Mouse (Mus musculus) thymus, postnatal 4 days (tissue): Measurements from ENCODE around the gene Fam43b.

Source experiments
- DNase-seq: peaks from one replicate; pipeline ENCODE4 v3.0.0; 2021

Gene Fam43b

GRCm38 (mm10) chr4:138393703-138394102 is 2.6 kb downstream of the Fam43b start:
- no peak for DNase-seq

- DNase-seq, result no peak
Observed at GRCm38 (mm10) chr4:138383789-138384188, 12.5 kb downstream of the Fam43b start.

- DNase-seq, result peak; percentile 23
Observed at GRCm38 (mm10) chr4:138382462-138382861, 13.9 kb downstream of the Fam43b start.

- no peak for DNase-seq
Observed at GRCm38 (mm10) chr4:138380132-138380689, 16.1 kb downstream of the Fam43b start.

GRCm38 (mm10) chr4:138379091-138379840 is 17.1 kb downstream of the Fam43b start:
- DNase-seq, result peak; percentile 25

- DNase-seq, result peak; percentile 20
Observed at GRCm38 (mm10) chr4:138377526-138377925, 18.8 kb downstream of the Fam43b start.

- DNase-seq, result no peak
Observed at GRCm38 (mm10) chr4:138375117-138375516, 21.2 kb downstream of the Fam43b start.

GRCm38 (mm10) chr4:138370996-138371516 is 25.3 kb downstream of the Fam43b start:
- DNase-seq, result no peak

- DNase-seq, result no peak
Observed at GRCm38 (mm10) chr4:138368498-138369260, 27.6 kb downstream of the Fam43b start.

GRCm38 (mm10) chr4:138367641-138368497 is 28.5 kb downstream of the Fam43b start, which contains the start of gene Cda:
Cda (minus strand) TSS chr4:138367992.
- peak; percentile 10 for DNase-seq

- DNase-seq, result no peak
Observed at GRCm38 (mm10) chr4:138366561-138366960, 29.8 kb downstream of the Fam43b start.

GRCm38 (mm10) chr4:138363511-138363910 is 32.8 kb downstream of the Fam43b start:
- no peak for DNase-seq

GRCm38 (mm10) chr4:138362883-138363282 is 33.4 kb downstream of the Fam43b start:
- no peak for DNase-seq

GRCm38 (mm10) chr4:138361370-138361821 is 34.9 kb downstream of the Fam43b start:
- no peak for DNase-seq

- no peak for DNase-seq
Observed at GRCm38 (mm10) chr4:138358176-138358575, 38.2 kb downstream of the Fam43b start.

GRCm38 (mm10) chr4:138356551-138356950 is 39.8 kb downstream of the Fam43b start:
- DNase-seq, result no peak

- DNase-seq, result no peak
Observed at GRCm38 (mm10) chr4:138356141-138356540, 40.2 kb downstream of the Fam43b start.

- DNase-seq, result no peak
Observed at GRCm38 (mm10) chr4:138355496-138355895, 40.8 kb downstream of the Fam43b start.

- DNase-seq, result no peak
Observed at GRCm38 (mm10) chr4:138353438-138354171, 42.7 kb downstream of the Fam43b start.

- DNase-seq, result no peak
Observed at GRCm38 (mm10) chr4:138352692-138353091, 43.6 kb downstream of the Fam43b start.

- no peak for DNase-seq
Observed at GRCm38 (mm10) chr4:138351821-138352220, 44.5 kb downstream of the Fam43b start.

GRCm38 (mm10) chr4:138348716-138349115 is 47.6 kb downstream of the Fam43b start:
- no peak for DNase-seq
